Mouse (Mus musculus) gastrocnemius, postnatal 10 days (tissue): ENCODE data around the gene Gm43302. TPM values are rescaled to one million over a fixed set of nuclear protein-coding genes. Genes with fewer than 3 reads are reported as not detected.
"Not testable (repeated sequence)": the region's sequence is repeated elsewhere in the genome, so short reads cannot be mapped to it uniquely, and the experiment has no call there.

Experiments used
- DNase-seq: peaks from one replicate; pipeline ENCODE4 v3.0.0; 2021; ENCODE audit warnings: mixed read lengths
- long read RNA-seq, 2 experiments: library from polyadenylated mRNA; stranded (forward); transcript quantifications; one replicate each; pipeline ENCODE4 v2.0.0; 2021
- total RNA-seq, 2 experiments: library from RNA; stranded (reverse); gene quantifications; 2 replicates each; pipeline ENCODE4 v1.2.3; 2021

Gene Gm43302
- under 1 TPM in 1 of 2 experiments, not detected in 1; 0.05 TPM for total RNA-seq
- long read RNA-seq, experiment 1 = 0 reads
- long read RNA-seq, experiment 2 = 0 reads

GRCm38 (mm10) chr5:105293226-105294165 is at the start of gene Gm43302, which contains the start of gene Gbp6:
Gene Gm43302 (minus strand): TSS chr5:105293695.
Gene Gbp6 (minus strand): TSS chr5:105293698.
- DNase-seq = not testable (repeated sequence)

GRCm38 (mm10) chr5:105341281-105341680 is 47.8 kb upstream of the Gm43302 start:
- no peak for DNase-seq

GRCm38 (mm10) chr5:105322543-105322942 is 29.0 kb upstream of the Gm43302 start:
- DNase-seq = no peak

- no peak for DNase-seq
Measured at GRCm38 (mm10) chr5:105310941-105311340, 17.4 kb upstream of the Gm43302 start.

GRCm38 (mm10) chr5:105309148-105309547 is 15.7 kb upstream of the Gm43302 start:
- not testable (repeated sequence) for DNase-seq

- not testable (repeated sequence) for DNase-seq
Measured at GRCm38 (mm10) chr5:105306946-105307345, 13.5 kb upstream of the Gm43302 start.

GRCm38 (mm10) chr5:105306159-105306581 is 12.7 kb upstream of the Gm43302 start:
- no peak for DNase-seq

- DNase-seq = not testable (repeated sequence)
Measured at GRCm38 (mm10) chr5:105305671-105306070, 12.2 kb upstream of the Gm43302 start.

- no peak for DNase-seq
Measured at GRCm38 (mm10) chr5:105301963-105302362, 8.5 kb upstream of the Gm43302 start.

GRCm38 (mm10) chr5:105301531-105301930 is 8.0 kb upstream of the Gm43302 start:
- DNase-seq = no peak

GRCm38 (mm10) chr5:105295746-105296145 is 2.3 kb upstream of the Gm43302 start:
- no peak for DNase-seq

GRCm38 (mm10) chr5:105292492-105292891 is 1.0 kb downstream of the Gm43302 start:
- DNase-seq = no peak

- DNase-seq = not testable (repeated sequence)
Measured at GRCm38 (mm10) chr5:105290921-105291320, 2.6 kb downstream of the Gm43302 start.

- not testable (repeated sequence) for DNase-seq
Measured at GRCm38 (mm10) chr5:105260673-105261072, 32.8 kb downstream of the Gm43302 start.

- no peak for DNase-seq
Measured at GRCm38 (mm10) chr5:105252491-105252890, 41.0 kb downstream of the Gm43302 start.

- DNase-seq = not testable (repeated sequence)
Measured at GRCm38 (mm10) chr5:105244741-105245140, 48.8 kb downstream of the Gm43302 start.

- peak; percentile 5 for DNase-seq
Measured at GRCm38 (mm10) chr5:105240982-105241381, 52.5 kb downstream of the Gm43302 start.

GRCm38 (mm10) chr5:105239483-105240047 is 53.9 kb downstream of the Gm43302 start, which contains the start of gene Gbp10:
Gene Gbp10 (minus strand): TSS chr5:105239533.
- peak; percentile 6 for DNase-seq

GRCm38 (mm10) chr5:105238402-105238801 is 55.1 kb downstream of the Gm43302 start:
- not testable (repeated sequence) for DNase-seq

- DNase-seq = not testable (repeated sequence)
Measured at GRCm38 (mm10) chr5:105236040-105236439, 57.5 kb downstream of the Gm43302 start.

- not testable (repeated sequence) for DNase-seq
Measured at GRCm38 (mm10) chr5:105208957-105209356, 84.5 kb downstream of the Gm43302 start.

- DNase-seq = not testable (repeated sequence)
Measured at GRCm38 (mm10) chr5:105200791-105201355, 92.6 kb downstream of the Gm43302 start.
